Mouse (Mus musculus): ENCODE data around the gene Cracr2a.

The Cracr2a gene

GRCm38 (mm10) chr6:127618686-127619085 is 57.5 kb downstream of the Cracr2a start:
- DNase-seq (ENCODE audit: low read depth in 2 of 2, low spot score in 2 of 2) = no peak

GRCm38 (mm10) chr6:127625135-127625534 is 64.0 kb downstream of the Cracr2a start:
- peak; percentile 30 to 38 for DNase-seq (ENCODE audit: low read depth in 2 of 2, low spot score in 2 of 2)

- no peak for DNase-seq (ENCODE audit: low read depth in 2 of 2, low spot score in 2 of 2)
Observed at GRCm38 (mm10) chr6:127627453-127627852, 66.3 kb downstream of the Cracr2a start.

- no peak for DNase-seq (ENCODE audit: low read depth in 2 of 2, low spot score in 2 of 2)
Observed at GRCm38 (mm10) chr6:127629249-127629648, 68.1 kb downstream of the Cracr2a start.

GRCm38 (mm10) chr6:127634858-127635257 is 73.7 kb downstream of the Cracr2a start:
- no peak for DNase-seq (ENCODE audit: low read depth in 2 of 2, low spot score in 2 of 2)

- no peak for DNase-seq (ENCODE audit: low read depth in 2 of 2, low spot score in 2 of 2)
Observed at GRCm38 (mm10) chr6:127635462-127636189, 74.5 kb downstream of the Cracr2a start.

GRCm38 (mm10) chr6:127641077-127641801 is 80.1 kb downstream of the Cracr2a start:
- no peak for DNase-seq (ENCODE audit: low read depth in 2 of 2, low spot score in 2 of 2)

- DNase-seq (ENCODE audit: low read depth in 2 of 2, low spot score in 2 of 2) = no peak
Observed at GRCm38 (mm10) chr6:127655988-127656387, 94.8 kb downstream of the Cracr2a start.

GRCm38 (mm10) chr6:127657152-127657551 is 96.0 kb downstream of the Cracr2a start:
- no peak for DNase-seq (ENCODE audit: low read depth in 2 of 2, low spot score in 2 of 2)

- no peak for DNase-seq (ENCODE audit: low read depth in 2 of 2, low spot score in 2 of 2)
Observed at GRCm38 (mm10) chr6:127659472-127659871, 98.3 kb downstream of the Cracr2a start.

GRCm38 (mm10) chr6:127659966-127660365 is 98.8 kb downstream of the Cracr2a start:
- DNase-seq (ENCODE audit: low read depth in 2 of 2, low spot score in 2 of 2) = no peak

- no peak for DNase-seq (ENCODE audit: low read depth in 2 of 2, low spot score in 2 of 2)
Observed at GRCm38 (mm10) chr6:127661717-127662292, 100.7 kb downstream of the Cracr2a start.

GRCm38 (mm10) chr6:127663263-127663662 is 102.1 kb downstream of the Cracr2a start:
- DNase-seq (ENCODE audit: low read depth in 2 of 2, low spot score in 2 of 2) = no peak

GRCm38 (mm10) chr6:127669313-127669712 is 108.2 kb downstream of the Cracr2a start:
- no peak for DNase-seq (ENCODE audit: low read depth in 2 of 2, low spot score in 2 of 2)

GRCm38 (mm10) chr6:127670031-127670430 is 108.9 kb downstream of the Cracr2a start:
- no peak for DNase-seq (ENCODE audit: low read depth in 2 of 2, low spot score in 2 of 2)

- DNase-seq (ENCODE audit: low read depth in 2 of 2, low spot score in 2 of 2) = no peak
Observed at GRCm38 (mm10) chr6:127672071-127672470, 110.9 kb downstream of the Cracr2a start.

- DNase-seq (ENCODE audit: low read depth in 2 of 2, low spot score in 2 of 2) = no peak
Observed at GRCm38 (mm10) chr6:127676866-127677265, 115.7 kb downstream of the Cracr2a start.

- no peak for DNase-seq (ENCODE audit: low read depth in 2 of 2, low spot score in 2 of 2)
Observed at GRCm38 (mm10) chr6:127678320-127678719, 117.2 kb downstream of the Cracr2a start.

- no peak for DNase-seq (ENCODE audit: low read depth in 2 of 2, low spot score in 2 of 2)
Observed at GRCm38 (mm10) chr6:127678998-127679397, 117.9 kb downstream of the Cracr2a start.

GRCm38 (mm10) chr6:127680784-127681183 is 119.6 kb downstream of the Cracr2a start:
- no peak for DNase-seq (ENCODE audit: low read depth in 2 of 2, low spot score in 2 of 2)

- DNase-seq (ENCODE audit: low read depth in 2 of 2, low spot score in 2 of 2) = no peak
Observed at GRCm38 (mm10) chr6:127683561-127683960, 122.4 kb downstream of the Cracr2a start.

GRCm38 (mm10) chr6:127684981-127685380 is 123.8 kb downstream of the Cracr2a start:
- no peak for DNase-seq (ENCODE audit: low read depth in 2 of 2, low spot score in 2 of 2)
